Mouse (Mus musculus) gastrocnemius, postnatal 14 days (tissue): ENCODE data around the gene Jchain. TPM values are rescaled to one million over a fixed set of nuclear protein-coding genes. Genes with fewer than 3 reads are reported as not detected.

Experiments
- DNase-seq: peaks from one replicate; pipeline ENCODE4 v3.0.0; 2021; ENCODE audit warnings: mixed read lengths
- intact Hi-C: fragments of 180-260 bp; cut with DNase I; formaldehyde crosslinking; loops from one replicate; pipeline ENCODE4 v1.15.1; 2025; ENCODE audit warnings: low total_unique reads
- total RNA-seq, 2 experiments: library from RNA; stranded (reverse); gene quantifications; 2 replicates each; pipeline ENCODE4 v1.2.3; 2021

The Jchain gene
- total RNA-seq, 2 experiments from 2014 or later = 0.24 to 0.43 TPM

DNA sequence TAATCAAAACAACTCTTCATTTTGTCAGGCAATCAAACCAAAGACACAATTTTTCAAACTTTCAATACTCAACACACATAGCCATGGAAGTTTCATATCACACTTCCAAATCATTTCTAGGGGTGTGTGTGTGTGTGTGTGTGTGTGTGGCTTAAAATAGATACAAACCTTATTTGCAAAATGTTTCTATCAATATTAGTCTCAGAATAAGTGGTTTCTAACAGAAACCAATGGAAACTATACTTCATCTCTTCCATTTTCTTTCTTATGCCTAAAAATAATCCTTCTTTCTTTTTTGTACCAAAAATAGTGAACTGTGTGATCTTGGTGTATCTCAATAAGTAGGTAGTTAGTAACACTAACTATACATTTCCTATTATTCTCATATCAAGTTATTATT lies 13.2 kb upstream of the Jchain start:
- intact Hi-C loops = no loop called here
- DNase-seq = no peak

DNA sequence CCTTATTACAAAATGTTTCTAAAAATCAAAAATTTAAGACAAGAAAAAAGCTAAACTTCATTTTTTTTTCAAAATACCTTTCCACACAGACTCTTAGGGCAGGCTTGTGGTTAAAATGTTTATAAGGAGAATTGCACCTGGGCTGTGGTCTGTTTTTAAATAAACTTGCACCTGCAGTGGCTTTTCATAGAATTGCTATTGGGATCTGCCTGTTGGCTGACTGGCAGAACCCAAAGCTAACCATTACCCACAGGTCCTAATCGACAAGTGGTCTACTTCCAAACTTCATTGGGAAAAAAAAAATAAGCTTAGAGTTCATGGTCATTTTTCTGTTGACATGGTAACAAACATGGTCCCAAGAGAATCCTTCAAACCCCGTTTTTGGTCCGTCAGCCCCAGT lies 7.0 kb upstream of the Jchain start:
- intact Hi-C loops = no loop called here
- no peak for DNase-seq

DNA sequence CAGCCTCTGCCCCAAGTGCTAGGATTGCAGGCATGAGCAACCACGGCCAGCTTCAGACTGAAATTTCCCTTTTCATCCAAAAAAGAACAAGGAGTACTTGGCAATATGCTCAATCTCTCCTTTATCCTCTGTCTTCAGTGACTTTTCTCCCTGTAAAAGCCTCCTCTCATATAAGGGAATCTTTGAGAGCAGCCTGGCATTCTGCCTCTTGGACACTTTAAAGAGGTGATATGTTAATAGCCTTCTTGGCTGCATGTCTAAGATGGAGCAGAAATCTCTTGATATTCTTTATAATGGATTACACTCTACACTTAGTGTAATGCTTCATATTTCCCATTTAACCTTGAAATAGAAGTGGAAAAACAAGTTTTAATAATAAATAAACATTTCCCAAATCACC lies 3.2 kb upstream of the Jchain start:
- intact Hi-C loops = no loop called here
- DNase-seq = no peak

- DNase-seq = no peak
- intact Hi-C loops = no loop called here
These were observed 8.5 kb downstream of the Jchain start for GRCm38 (mm10) chr5:88519232-88519631.

DNA sequence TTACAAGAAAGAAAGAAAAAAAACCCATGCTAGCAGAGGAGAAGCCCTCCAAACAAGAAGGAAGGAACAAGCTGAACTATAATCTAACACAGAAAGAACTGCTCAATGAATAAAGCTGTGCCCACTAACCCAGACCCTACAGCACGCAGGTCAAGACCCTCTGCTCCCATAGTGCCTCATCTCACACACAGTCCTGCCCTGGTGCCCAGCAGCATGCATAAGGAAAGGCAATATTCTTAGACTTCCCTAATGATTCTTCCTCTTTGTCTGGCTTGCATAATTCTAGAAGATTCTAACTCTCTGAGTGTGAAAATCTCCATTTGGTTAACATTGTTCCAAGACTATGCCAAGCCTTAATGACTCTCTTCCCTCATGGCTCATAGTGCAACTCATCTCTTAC lies 18.7 kb downstream of the Jchain start:
- intact Hi-C loops = no loop called here
- DNase-seq = no peak

GRCm38 (mm10) chr5:88508555-88508954 lies 19.1 kb downstream of the Jchain start:
- intact Hi-C loops = no loop called here

DNA sequence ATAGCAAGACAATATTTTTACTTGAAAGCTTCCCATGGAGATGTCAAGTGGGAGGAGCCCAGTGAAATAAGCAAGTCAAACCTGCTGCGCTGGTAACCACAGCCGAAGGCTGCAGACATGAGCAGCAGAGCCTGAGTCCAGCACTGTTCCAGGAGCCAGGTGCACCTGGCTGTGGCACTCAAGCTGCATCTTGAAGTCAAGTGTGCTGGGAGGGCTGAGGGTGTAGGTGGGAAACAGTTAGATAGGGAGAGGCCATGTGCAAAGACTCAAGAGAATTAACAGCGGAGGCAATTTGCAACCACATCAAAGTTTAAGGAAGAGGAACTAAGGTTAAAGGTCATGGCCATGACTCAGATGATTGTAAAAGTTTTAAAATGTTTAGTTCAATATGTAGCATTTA lies 27.9 kb downstream of the Jchain start:
- no peak for DNase-seq
- intact Hi-C loops = no loop called here

More at GRCm38 (mm10) chr5:88508555-88508954, 19.1 kb downstream of the Jchain start:
- no peak for DNase-seq

DNA sequence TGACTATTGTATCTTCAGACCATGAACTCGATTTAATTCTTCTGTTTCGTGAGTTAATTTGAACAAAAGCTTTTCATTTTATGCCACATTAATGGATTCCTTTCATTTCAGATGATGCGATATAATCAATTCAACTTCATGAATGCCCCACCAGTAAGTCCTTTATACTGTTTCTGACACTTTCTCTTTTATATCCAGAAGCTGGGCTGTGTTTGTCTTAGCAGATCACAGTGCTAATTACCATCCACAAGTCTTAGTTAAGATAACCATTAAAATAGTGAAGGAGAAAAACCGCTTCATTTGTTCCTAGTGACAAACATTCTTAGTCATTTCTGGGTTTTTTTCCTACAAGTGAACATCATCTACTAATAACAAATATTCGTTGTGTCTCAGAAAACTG lies 36.6 kb downstream of the Jchain start:
- intact Hi-C loops = no loop called here
- DNase-seq = no peak

DNA sequence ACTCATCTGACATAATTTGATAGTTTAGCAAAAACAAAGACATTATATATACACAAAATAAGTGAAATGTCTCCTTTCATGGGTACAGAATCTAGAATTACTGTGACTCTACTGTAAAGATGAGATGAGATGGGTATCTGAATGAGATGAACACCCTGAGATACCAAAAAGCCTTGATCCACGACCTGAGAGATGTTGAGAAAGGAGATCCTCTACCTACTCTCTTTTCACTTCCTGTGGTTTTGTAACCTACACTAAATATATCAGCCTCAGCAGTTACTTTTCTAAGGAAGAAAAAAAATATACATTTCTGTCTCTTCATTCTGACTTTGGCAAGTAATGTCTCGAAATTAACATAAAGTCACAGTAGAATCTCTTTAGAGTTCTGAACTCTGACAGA lies 38.7 kb downstream of the Jchain start:
- intact Hi-C loops = no loop called here
- DNase-seq = no peak

DNA sequence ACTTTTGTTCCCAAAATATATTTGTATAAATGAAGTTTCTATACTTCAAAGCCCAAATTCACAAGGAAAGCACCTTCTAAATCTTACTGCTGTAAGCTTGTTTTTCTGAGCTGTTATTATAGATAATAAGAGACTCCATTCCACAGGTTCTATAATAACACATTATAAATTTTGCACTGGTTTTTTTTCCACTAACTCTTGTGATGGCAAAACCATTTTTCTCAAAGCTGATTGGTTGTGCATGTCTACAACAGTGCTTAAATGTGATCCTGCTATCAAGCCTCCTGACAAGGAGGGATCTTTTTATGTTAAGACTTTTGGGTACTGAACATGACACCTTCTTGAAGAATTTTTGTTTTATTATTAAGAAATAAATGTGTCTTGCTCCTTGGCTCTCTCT lies 40.0 kb downstream of the Jchain start, which contains the start of gene Enam:
Enam (plus strand) TSS at position 301 of the 400 bp plus-strand sequence.
- intact Hi-C loops = no loop called here

More for the DNA sequence above, 40.0 kb downstream of the Jchain start, which contains the start of gene Enam:
- DNase-seq = no peak

Other genes with a start within 250 kb of the Jchain start
- gene Prol1, start 210.6 kb downstream of the Jchain start, total RNA-seq = not detected
- gene Amtn, start 151.8 kb downstream of the Jchain start, total RNA-seq = not detected
- not detected for gene Ambn, start 71.9 kb downstream of the Jchain start, total RNA-seq
- gene Enam, start 39.9 kb downstream of the Jchain start, total RNA-seq = not detected
- 10 to 100 TPM; 22.5 to 23.4 TPM for gene Utp3, start 26.6 kb upstream of the Jchain start, total RNA-seq
- 1 to 10 TPM; 7.0 to 8.4 TPM for gene Rufy3, start 37.1 kb upstream of the Jchain start, total RNA-seq
- gene Grsf1, start 148.3 kb upstream of the Jchain start, total RNA-seq = 100 to 1,000 TPM; 112 to 120 TPM
- gene Mob1b, start 193.0 kb upstream of the Jchain start, total RNA-seq = 10 to 100 TPM; 25.8 to 29.9 TPM
- 1 to 10 TPM; 2.6 to 3.8 TPM for gene Dck, start 237.1 kb upstream of the Jchain start, total RNA-seq